Mouse (Mus musculus): ENCODE data around the gene Ptk7. TPM values are rescaled to one million over a fixed set of nuclear protein-coding genes. Genes with fewer than 3 reads are reported as not detected.

Ptk7 gene
- polyA plus RNA-seq, 1 experiment from 2014 or later: 26.9 TPM

DNA sequence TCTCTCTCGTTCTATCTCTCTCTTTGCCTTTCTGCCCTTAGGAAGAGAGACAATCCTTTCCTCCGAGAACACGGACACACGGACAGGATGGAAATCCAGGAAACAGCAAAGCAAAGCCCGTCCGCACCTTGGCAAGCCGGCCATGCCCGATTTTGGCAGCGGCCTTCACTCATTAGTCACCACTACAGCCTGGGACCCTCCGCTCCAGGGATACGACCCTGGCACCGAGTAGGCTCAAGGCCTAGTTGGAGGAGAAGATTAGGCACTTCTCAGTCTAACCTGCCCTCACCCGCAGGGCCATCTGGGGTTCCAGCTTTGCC is 873 bp downstream of the Ptk7 start:
- WGBS: 0% methylated on average over 13 of the region's 13 CpGs
- H3K9me3 ChIP-seq (replicated peaks; ENCODE audit: control insufficient read depth, low read length, poor library complexity, severe bottlenecking): no peaks in the 10 kb centered on the region
- peaks cover 11% of the 10 kb centered on the region for H3K36me3 ChIP-seq (ENCODE audit: control insufficient read depth, insufficient read depth, low read length)
- H3K9ac ChIP-seq (ENCODE audit: low read depth, low read length): peak overlapping the region; percentile 97
- H3K27me3 ChIP-seq (ENCODE audit: control insufficient read depth, insufficient read depth, low read depth, low read length): no peaks in the 10 kb centered on the region
- H3K4me1 ChIP-seq (ENCODE audit: control insufficient read depth, insufficient read depth, low read length): peaks cover 30% of the 10 kb centered on the region
- H3K27ac ChIP-seq (ENCODE audit: low read length): peak overlapping the region; percentile 89
- H3K4me3 ChIP-seq (ENCODE audit: low read depth, low read length): peak overlapping the region; percentile 96
- H3K4me2 ChIP-seq (ENCODE audit: low read length): peak overlapping the region; percentile 65
- peak; percentile 37 for ATAC-seq

DNA sequence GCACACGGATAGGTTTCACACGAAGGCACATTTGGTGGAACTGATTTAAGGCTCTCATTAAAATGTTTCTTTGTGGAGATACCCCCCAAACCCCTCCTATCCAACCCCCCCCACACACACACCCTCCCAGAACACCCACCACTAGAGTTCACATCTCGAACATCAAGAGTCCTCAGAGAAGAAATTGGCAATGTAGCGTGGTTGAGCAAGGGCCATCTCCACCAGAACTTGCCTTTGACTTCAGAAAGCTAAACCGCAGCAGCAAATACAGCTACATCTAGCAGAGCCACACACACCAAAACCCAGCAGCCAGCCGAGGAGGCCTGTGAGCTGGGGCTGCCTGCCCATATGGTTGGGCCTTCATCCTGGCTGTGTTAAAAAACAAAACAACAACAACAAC is 1.9 kb downstream of the Ptk7 start:
- Histone ChIP-seq H3K9ac (ENCODE audit: low read depth, low read length) (peak overlapping the region; percentile 97; the same call in 1 of the 2 replicates), H3K4me2 (ENCODE audit: low read length) (peak overlapping the region; percentile 65), H3K27me3 (ENCODE audit: control insufficient read depth, insufficient read depth, low read depth, low read length) (no peaks in the 10 kb centered on the region), H3K4me3 (ENCODE audit: low read depth, low read length) (peak overlapping the region; percentile 96; the same call in 1 of the 2 replicates), H3K4me1 (ENCODE audit: control insufficient read depth, insufficient read depth, low read length) (peaks cover 30% of the 10 kb centered on the region), H3K27ac (ENCODE audit: low read length) (no peak overlapping the region), H3K36me3 (ENCODE audit: control insufficient read depth, insufficient read depth, low read length) (peaks cover 5% of the 10 kb centered on the region), H3K9me3 (replicated peaks; ENCODE audit: control insufficient read depth, low read length, poor library complexity, severe bottlenecking) (no peaks in the 10 kb centered on the region)
- WGBS: 58% methylated on average over 6 of the region's 6 CpGs
- no peak for ATAC-seq

GRCm38 (mm10) chr17:46624598-46624997 is 4.7 kb downstream of the Ptk7 start:
- no peaks in the 10 kb centered on the region for H3K27me3 ChIP-seq (ENCODE audit: control insufficient read depth, insufficient read depth, low read depth, low read length)
- H3K4me2 ChIP-seq (ENCODE audit: low read length): no peak overlapping the region
- no peak overlapping the region for H3K27ac ChIP-seq (ENCODE audit: low read length)
- no peak for ATAC-seq
- H3K4me3 ChIP-seq (ENCODE audit: low read depth, low read length): no peak overlapping the region
- no peak overlapping the region for H3K9ac ChIP-seq (ENCODE audit: low read depth, low read length)
- H3K4me1 ChIP-seq (ENCODE audit: control insufficient read depth, insufficient read depth, low read length): peaks cover 33% of the 10 kb centered on the region
- no peaks in the 10 kb centered on the region for H3K36me3 ChIP-seq (ENCODE audit: control insufficient read depth, insufficient read depth, low read length)
- no peaks in the 10 kb centered on the region for H3K9me3 ChIP-seq (replicated peaks; ENCODE audit: control insufficient read depth, low read length, poor library complexity, severe bottlenecking)
- WGBS: 78% methylated on average over 12 of the region's 12 CpGs

GRCm38 (mm10) chr17:46623819-46624557 is 5.3 kb downstream of the Ptk7 start:
- H3K27me3 ChIP-seq (ENCODE audit: control insufficient read depth, insufficient read depth, low read depth, low read length): no peaks in the 10 kb centered on the region
- 33% methylated on average over 10 of the region's 10 CpGs for WGBS
- H3K9me3 ChIP-seq (replicated peaks; ENCODE audit: control insufficient read depth, low read length, poor library complexity, severe bottlenecking): no peaks in the 10 kb centered on the region
- no peak overlapping the region for H3K4me2 ChIP-seq (ENCODE audit: low read length)
- peaks cover 38% of the 10 kb centered on the region for H3K4me1 ChIP-seq (ENCODE audit: control insufficient read depth, insufficient read depth, low read length)
- no peak for ATAC-seq
- no peaks in the 10 kb centered on the region for H3K36me3 ChIP-seq (ENCODE audit: control insufficient read depth, insufficient read depth, low read length)
- no peak overlapping the region for H3K4me3 ChIP-seq (ENCODE audit: low read depth, low read length)
- H3K27ac ChIP-seq (ENCODE audit: low read length): no peak overlapping the region
- no peak overlapping the region for H3K9ac ChIP-seq (ENCODE audit: low read depth, low read length)

- no peaks in the 10 kb centered on the region for H3K27me3 ChIP-seq (ENCODE audit: control insufficient read depth, insufficient read depth, low read depth, low read length)
- no peak overlapping the region for H3K4me3 ChIP-seq (ENCODE audit: low read depth, low read length)
- H3K36me3 ChIP-seq (ENCODE audit: control insufficient read depth, insufficient read depth, low read length): no peaks in the 10 kb centered on the region
- H3K4me2 ChIP-seq (ENCODE audit: low read length): no peak overlapping the region
- peaks cover 40% of the 10 kb centered on the region for H3K4me1 ChIP-seq (ENCODE audit: control insufficient read depth, insufficient read depth, low read length)
- whole genome bisulfite sequencing: 88% methylated on average over 11 of the region's 11 CpGs
- H3K27ac ChIP-seq (ENCODE audit: low read length): no peak overlapping the region
- H3K9ac ChIP-seq (ENCODE audit: low read depth, low read length): no peak overlapping the region
- no peak for ATAC-seq
- H3K9me3 ChIP-seq (replicated peaks; ENCODE audit: control insufficient read depth, low read length, poor library complexity, severe bottlenecking): no peaks in the 10 kb centered on the region
Observed at GRCm38 (mm10) chr17:46622269-46622668, 7.0 kb downstream of the Ptk7 start.

GRCm38 (mm10) chr17:46621324-46621723 is 8.0 kb downstream of the Ptk7 start:
- no peak overlapping the region for H3K4me3 ChIP-seq (ENCODE audit: low read depth, low read length)
- H3K9ac ChIP-seq (ENCODE audit: low read depth, low read length): no peak overlapping the region
- peak overlapping the region; percentile 6; the same call in 1 of the 2 replicates for H3K27ac ChIP-seq (ENCODE audit: low read length)
- WGBS: 64% methylated on average over 15 of the region's 15 CpGs
- peaks cover 38% of the 10 kb centered on the region for H3K4me1 ChIP-seq (ENCODE audit: control insufficient read depth, insufficient read depth, low read length)
- H3K9me3 ChIP-seq (replicated peaks; ENCODE audit: control insufficient read depth, low read length, poor library complexity, severe bottlenecking): no peaks in the 10 kb centered on the region
- H3K36me3 ChIP-seq (ENCODE audit: control insufficient read depth, insufficient read depth, low read length): no peaks in the 10 kb centered on the region
- ATAC-seq: no peak
- H3K4me2 ChIP-seq (ENCODE audit: low read length): no peak overlapping the region; the same call in 1 of the 2 replicates
- H3K27me3 ChIP-seq (ENCODE audit: control insufficient read depth, insufficient read depth, low read depth, low read length): no peaks in the 10 kb centered on the region

DNA sequence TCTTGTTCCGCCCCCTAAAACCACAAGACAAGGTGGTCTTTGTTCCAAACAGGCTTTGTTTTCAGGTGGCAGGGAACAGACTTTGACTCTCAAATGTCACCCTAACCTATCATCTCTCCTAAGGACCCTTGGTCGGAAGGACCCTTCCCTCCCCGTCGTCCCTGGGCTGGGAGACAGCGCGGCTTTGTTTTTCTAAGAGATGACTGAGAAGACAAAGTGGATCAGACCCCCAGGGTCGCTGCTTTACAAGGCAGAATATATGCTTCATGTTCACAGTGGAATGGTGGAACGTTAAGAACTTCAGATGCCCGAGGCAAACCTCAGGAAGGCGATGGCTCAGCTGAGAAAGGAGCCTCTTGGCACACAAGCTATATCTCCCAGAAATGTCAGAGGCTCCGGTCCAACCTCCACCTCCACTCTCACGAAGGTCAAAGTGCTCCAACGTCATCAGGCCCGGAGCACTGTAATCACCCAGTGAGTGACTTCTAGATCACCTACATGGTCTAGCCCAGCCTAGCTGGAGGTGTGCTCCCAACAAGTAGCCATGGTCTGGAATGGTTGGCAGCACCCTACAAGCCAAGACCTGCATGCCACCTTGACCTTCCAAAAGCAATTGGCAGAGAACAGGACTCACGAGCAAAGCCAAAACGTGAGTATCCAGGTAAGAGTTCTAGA is 9.5 kb downstream of the Ptk7 start:
- H3K4me3 ChIP-seq (ENCODE audit: low read depth, low read length): no peak overlapping the region; the same call in 1 of the 2 replicates
- H3K36me3 ChIP-seq (ENCODE audit: control insufficient read depth, insufficient read depth, low read length): no peaks in the 10 kb centered on the region
- H3K9me3 ChIP-seq (replicated peaks; ENCODE audit: control insufficient read depth, low read length, poor library complexity, severe bottlenecking): no peaks in the 10 kb centered on the region
- H3K27me3 ChIP-seq (ENCODE audit: control insufficient read depth, insufficient read depth, low read depth, low read length): no peaks in the 10 kb centered on the region
- peaks cover 38% of the 10 kb centered on the region for H3K4me1 ChIP-seq (ENCODE audit: control insufficient read depth, insufficient read depth, low read length)
- peak overlapping the region; percentile 49; the same call in 1 of the 2 replicates for H3K9ac ChIP-seq (ENCODE audit: low read depth, low read length)
- 0 out of 2 replicates have a peak, but pooled peaks have one; percentile 22 for ATAC-seq
- H3K27ac ChIP-seq (ENCODE audit: low read length): peak overlapping the region; percentile 66
- peak overlapping the region; percentile 27 for H3K4me2 ChIP-seq (ENCODE audit: low read length)
- 35% methylated on average over 16 of the region's 16 CpGs for WGBS

GRCm38 (mm10) chr17:46618769-46619682 is 10.3 kb downstream of the Ptk7 start:
- H3K9me3 ChIP-seq (replicated peaks; ENCODE audit: control insufficient read depth, low read length, poor library complexity, severe bottlenecking): no peaks in the 10 kb centered on the region
- 0 out of 2 replicates have a peak, but pooled peaks have one; percentile 33 for ATAC-seq
- peaks cover 32% of the 10 kb centered on the region for H3K4me1 ChIP-seq (ENCODE audit: control insufficient read depth, insufficient read depth, low read length)
- H3K4me3 ChIP-seq (ENCODE audit: low read depth, low read length): no peak overlapping the region; the same call in 1 of the 2 replicates
- H3K27ac ChIP-seq (ENCODE audit: low read length): peak overlapping the region; percentile 66
- no peaks in the 10 kb centered on the region for H3K27me3 ChIP-seq (ENCODE audit: control insufficient read depth, insufficient read depth, low read depth, low read length)
- H3K4me2 ChIP-seq (ENCODE audit: low read length): peak overlapping the region; percentile 27
- no peaks in the 10 kb centered on the region for H3K36me3 ChIP-seq (ENCODE audit: control insufficient read depth, insufficient read depth, low read length)
- WGBS: 7% methylated on average over 27 of the region's 27 CpGs
- peak overlapping the region; percentile 49 for H3K9ac ChIP-seq (ENCODE audit: low read depth, low read length)

Measured in midbrain, embryonic 16.5 days (tissue).